Mouse (Mus musculus) adrenal gland, postnatal 14 days (tissue): ENCODE measurements around the gene Prrg2. TPM values are rescaled to one million over a fixed set of nuclear protein-coding genes. Genes with fewer than 3 reads are reported as not detected.
"Not testable (repeated sequence)": the region's sequence is repeated elsewhere in the genome, so short reads cannot be mapped to it uniquely, and the experiment has no call there.

ENCODE experiments used
- DNase-seq: peaks from one replicate; pipeline ENCODE4 v3.0.0; 2021; ENCODE audit warnings: mixed read lengths
- total RNA-seq: library from RNA; stranded (reverse); gene quantifications from 2 replicates; pipeline ENCODE4 v1.2.3, GENCODE M21; 2021

The Prrg2 gene
- total RNA-seq, 1 experiment from 2014 or later, result 16.3 TPM

GRCm38 (mm10) chr7:45030857-45031256 lies 31.6 kb downstream of the Prrg2 start:
- DNase-seq, result no peak

DNA sequence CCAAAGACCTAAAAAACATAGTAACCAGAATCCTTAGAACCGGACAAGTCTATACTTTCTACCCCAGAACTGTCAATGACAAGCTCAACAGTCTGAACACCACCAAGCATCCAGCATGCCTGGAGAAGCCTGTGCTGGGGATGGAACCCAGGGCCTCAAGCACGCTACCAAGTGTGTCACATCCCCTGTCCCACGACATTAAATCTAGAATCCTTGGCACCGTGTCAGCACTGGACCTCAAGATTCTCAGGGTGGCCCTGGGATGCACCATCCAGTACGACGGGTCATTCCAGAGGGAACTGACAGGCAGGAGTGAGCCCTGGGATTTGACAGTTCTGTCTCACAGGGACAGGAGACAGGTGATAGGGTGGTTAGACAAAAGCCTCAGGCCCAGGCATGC lies 32.5 kb downstream of the Prrg2 start:
- no peak for DNase-seq

DNA sequence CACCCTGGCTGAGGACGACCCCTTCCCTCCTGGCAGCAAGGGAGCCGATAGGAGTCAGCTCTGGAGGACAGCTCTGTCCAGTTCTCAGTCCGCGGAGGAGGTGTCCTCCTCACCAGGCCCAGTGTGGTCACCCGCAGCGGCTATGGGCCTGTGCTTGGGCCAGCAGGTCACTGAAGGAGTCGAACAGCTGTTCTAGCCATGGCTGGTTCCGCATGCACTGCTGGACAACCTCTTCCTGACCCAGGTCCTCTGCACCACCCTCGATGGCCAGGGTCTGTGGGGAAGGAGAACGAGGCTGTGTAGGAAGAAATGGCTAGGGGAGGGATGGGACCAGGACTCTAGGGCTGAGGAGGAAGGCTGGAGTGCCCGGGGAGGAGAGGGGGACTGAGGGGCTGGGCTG lies 34.1 kb downstream of the Prrg2 start:
- DNase-seq, result no peak

DNA sequence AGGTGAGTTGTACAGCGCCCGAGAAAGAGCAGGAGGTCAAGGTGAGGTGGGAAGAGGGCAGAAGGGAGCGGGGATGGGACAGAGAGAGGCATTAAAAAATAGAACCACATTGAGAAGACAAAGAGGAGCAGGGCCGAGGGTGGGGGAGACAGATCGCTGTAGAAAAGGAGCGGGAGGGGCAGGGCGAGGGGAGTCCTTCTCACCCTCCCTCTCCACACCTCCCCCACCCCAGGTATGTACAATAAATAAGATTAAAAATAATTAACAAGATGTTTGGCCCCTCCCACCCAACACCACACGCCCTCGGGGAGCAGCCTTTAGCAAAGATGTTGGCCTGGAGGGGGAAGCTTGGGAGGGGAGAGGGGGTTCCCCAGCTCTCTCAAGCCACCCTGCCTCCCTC lies 34.7 kb downstream of the Prrg2 start:
- DNase-seq, result no peak

GRCm38 (mm10) chr7:45026256-45026655 lies 36.2 kb downstream of the Prrg2 start:
- no peak for DNase-seq

DNA sequence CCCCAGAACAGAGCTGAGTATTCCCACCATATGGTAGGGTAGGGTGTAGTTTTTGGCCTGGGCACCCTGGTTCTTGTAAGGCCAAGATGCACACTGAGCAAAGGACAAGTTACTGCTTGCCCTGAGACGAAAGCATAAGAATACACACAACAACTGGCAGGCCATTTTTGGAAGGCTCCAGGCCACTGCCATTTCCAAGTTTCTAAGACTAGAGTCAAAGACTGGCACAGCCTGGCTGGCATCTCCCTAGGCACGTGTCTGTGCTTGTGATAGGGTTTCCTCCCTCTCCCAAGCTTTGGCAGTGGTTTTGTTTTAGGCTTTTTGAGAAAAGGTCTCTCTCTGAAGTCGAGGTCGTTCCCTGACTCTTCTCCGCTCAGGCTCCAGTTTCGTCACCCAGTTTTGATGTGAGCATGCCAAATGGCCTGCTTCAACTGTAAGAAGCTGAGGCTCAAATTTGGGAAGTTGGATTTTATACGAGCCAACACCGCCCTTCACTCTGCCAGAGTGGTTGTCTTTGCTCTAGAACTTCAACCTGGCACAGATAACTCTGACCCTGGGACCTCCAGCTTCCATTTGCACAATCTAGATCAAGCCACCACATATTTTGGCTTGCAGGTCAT lies 36.8 kb downstream of the Prrg2 start:
- peak; percentile 79 for DNase-seq

GRCm38 (mm10) chr7:45024281-45025248 lies 37.9 kb downstream of the Prrg2 start:
- DNase-seq, result no peak

DNA sequence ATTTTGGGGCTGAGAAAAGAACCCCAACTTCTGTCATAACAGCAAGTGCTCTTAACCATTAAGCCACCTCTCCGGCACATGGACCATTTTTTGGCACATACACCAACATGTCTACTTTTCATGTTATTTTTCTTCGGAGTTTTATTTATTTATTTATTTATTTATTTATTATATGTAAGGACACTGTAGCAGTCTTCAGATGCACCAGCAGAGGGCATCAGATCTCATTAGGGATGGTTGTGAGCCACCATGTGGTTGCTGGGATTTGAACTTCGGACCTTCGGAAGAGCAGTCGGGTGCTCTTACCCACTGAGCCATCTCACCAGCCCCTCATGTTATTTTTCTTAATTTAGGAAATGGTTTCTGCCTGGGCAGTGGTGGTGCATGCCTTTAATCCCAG lies 38.8 kb downstream of the Prrg2 start:
- not testable (repeated sequence) for DNase-seq

GRCm38 (mm10) chr7:45020225-45020624 lies 42.3 kb downstream of the Prrg2 start:
- no peak for DNase-seq

DNA sequence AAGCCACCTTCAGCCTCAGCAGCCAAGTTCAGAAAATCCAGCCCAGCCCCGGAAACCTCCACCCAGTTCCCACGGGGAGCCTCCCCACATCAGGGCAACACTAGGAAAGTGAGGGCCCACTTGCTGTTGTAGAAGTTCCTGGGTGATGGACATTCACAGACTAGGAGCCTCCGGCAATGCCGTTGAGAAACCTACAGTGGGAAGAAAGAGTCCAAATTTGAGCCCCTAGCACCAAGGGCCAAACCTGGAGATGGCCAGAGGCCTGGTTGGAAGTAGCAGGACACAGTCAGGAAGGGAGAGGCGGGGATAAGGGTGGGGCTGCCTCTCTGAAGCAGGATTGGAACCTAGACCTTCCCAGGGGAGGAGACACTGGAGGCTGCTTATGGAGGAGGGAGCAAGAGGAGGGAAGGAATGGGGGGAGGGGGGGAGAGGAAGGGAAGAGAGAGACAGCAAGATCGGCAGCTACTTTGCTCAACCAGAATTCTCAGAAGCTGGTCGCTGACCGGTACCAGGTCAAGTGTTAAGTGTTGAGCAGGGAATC lies 43.4 kb downstream of the Prrg2 start:
- DNase-seq, result peak; percentile 58

- peak; percentile 93 for DNase-seq
Observed at GRCm38 (mm10) chr7:45017242-45018061, 45.0 kb downstream of the Prrg2 start, which contains the start of gene Rras. Gene Rras (plus strand): TSS chr7:45017961.

DNA sequence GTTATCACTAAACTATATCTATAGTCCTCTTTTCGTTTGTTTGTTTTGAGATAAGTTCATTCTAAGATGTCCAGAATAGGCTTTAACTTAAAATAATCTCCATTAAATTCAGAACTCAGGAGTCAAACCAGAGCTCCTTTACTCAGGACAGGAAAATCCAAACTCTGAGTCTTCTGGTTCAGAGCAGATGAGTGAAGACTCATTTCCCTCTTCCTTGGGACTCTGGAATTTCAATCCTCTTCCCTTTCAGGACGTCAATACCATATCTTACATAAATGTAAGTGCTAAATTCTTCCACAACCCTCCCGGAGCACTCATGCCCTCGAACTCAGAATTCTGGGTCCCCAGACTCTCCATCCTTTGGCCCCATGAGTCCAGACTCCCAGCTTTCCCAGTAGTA lies 45.7 kb downstream of the Prrg2 start:
- no peak for DNase-seq

DNA sequence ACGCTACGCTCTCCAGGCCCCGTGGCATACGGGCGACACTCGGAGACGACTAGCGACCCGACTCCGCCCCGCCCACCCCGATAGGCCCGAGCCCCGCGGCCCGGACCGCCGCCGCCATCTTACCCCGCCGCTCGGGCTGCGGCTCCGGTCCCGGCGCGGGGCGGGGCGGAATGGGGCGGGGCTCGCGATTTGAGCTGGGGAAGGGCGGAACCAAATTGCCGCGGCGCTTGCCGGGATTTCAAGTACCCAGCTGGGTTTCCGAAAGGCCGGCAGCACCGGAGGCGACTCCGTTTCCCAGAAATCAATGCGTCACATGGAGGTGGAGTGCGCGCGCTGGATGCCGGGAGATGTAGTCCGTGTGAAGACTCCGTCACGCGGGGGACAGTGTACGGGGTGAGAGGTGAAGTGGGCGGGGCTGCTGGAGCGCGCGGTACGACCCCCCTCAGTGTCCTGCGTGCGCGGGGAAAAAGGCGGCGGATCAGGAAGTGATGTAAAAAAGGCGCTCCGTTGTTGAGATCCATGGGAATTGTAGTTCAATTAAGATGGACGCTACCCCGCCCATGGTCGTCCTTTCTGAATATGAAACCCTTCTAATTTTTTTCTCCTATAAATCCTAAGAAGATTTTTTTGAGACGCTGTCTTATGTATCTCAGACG lies 46.4 kb downstream of the Prrg2 start, which contains the start of gene Scaf1:
TSS of gene Scaf1 (minus strand) at position 407 of the 656 bp plus-strand sequence.
- peak; percentile 99 for DNase-seq

DNA sequence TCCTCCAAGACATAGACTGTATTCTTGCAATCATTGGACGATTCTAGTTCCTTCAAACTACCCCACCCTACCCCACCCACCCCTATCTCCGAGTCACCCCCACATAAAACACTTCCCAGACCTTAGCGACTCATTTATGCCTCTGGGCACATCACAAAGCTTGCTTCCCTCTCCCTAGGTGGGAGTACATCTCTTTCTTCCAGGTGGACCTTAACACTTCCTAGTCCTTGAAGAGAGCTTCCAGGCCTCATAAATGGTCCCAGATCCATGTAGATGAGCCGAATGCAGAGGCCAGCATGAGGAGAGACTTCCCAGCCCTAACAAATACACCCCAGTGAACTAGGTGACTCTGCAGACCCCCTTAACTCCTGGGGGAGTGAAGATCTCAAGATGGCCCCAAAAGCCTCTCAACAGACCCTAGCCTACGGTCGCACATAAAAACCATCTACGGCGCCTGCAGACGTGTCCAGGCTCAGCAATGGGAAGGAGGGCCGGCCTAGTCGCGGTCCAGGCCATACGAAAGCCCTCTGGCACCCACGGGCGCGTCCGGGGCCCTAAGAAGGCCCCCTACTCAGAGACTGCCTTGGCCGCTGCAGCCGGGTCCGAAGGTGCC lies 47.0 kb downstream of the Prrg2 start:
- no peak for DNase-seq

DNA sequence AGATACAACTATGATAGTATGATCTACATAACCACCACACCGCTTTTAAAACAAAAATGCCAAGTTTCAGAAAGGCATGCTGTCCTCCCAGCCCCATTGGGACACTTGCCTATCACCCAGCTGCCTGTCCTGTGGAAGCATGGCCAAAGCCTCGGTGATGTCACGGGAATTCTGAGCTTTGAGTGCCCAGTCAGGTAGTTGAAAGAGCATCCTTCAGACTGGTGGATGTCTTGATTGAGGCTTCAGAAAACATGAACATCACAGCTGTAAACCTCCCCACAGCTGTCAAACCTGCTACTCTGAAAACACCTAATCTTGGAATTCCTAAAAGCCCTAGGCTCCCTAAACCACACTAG lies 48.4 kb downstream of the Prrg2 start:
- no peak for DNase-seq

- no peak for DNase-seq
Observed at GRCm38 (mm10) chr7:45013366-45014095, 48.9 kb downstream of the Prrg2 start.

DNA sequence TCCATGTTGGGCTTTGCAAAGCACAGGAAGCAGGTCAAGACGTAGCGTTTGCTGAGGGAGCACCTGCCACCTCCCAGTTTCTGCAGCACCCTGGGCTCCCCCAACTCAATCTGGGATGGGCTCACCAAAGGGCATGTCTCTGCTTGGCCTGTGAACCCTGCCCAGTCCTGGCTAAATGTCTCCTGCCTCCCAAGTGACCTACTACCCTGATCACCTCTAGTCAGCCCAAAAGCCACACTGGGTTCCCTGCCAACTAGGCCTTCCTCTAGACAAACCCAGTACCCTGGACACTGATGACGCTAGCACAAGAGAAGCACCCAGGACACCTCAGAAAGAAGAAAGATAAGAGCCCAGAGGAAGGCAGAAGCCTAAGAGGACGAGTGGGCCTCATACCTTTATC lies 49.7 kb downstream of the Prrg2 start:
- no peak for DNase-seq

DNA sequence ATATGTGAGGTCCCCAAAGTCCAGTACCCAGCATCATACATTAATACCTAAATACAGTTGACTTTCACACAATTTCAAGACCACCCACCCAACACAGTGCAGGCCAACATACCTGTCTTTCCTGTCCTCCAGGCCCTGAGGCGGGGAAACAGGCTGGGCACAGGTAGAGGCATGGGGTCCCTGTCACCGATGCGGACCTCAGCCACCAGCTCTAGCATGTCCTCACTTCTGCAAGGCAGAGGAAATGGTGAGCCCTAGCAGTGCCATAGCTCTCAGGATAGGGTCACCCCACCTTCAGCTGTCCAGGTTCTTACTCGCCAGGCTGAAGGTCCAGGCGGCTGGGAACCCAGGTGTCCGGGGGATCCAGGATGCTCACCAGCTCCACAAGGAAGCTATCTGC lies 50.5 kb downstream of the Prrg2 start:
- DNase-seq, result no peak

GRCm38 (mm10) chr7:45008411-45008810 lies 54.1 kb downstream of the Prrg2 start:
- DNase-seq, result no peak

- DNase-seq, result no peak
Observed at GRCm38 (mm10) chr7:45007846-45008245, 54.6 kb downstream of the Prrg2 start.

DNA sequence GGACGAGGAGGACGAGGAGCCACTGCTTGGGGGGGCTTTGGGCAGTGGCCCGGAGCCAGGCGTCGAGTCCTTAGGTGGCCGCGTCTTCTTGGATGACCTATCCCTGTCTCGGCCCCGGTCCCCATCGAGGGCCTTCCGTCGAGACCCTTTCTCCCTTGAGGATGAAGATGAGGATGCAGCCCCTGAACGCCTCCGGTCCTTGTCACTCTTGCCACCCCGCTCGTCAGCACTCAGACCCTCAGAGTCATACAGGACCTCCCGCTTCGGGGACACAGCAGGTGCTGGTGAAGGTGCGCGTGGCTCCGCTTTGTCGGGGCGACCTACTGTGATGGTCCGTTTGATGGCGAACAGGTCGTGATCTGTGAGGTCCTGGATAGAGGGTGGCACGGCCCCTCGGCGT lies 55.3 kb downstream of the Prrg2 start:
- DNase-seq, result no peak
